Mouse (Mus musculus): ENCODE data around the gene Lgals7. TPM values are rescaled to one million over a fixed set of nuclear protein-coding genes. Genes with fewer than 3 reads are reported as not detected.

The Lgals7 gene
- total RNA-seq, 2 experiments from 2014 or later, result 0.72 to 0.86 TPM

Other genes with a start within 250 kb of the Lgals7 start
- not detected for gene Acp7, start 232.5 kb upstream of the Lgals7 start, total RNA-seq (2021)
- gene Fbxo27, start 171.0 kb upstream of the Lgals7 start, total RNA-seq (2021), result 1 to 10 TPM in 1 of 2 experiments, under 1 TPM in 1; 0.86 to 1.6 TPM
- gene Fbxo17, start 147.0 kb upstream of the Lgals7 start, total RNA-seq (2021), result 1 to 10 TPM; 2.2 to 3.5 TPM
- 10 to 100 TPM; 81.4 to 86.2 TPM for gene Mrps12, start 122.0 kb upstream of the Lgals7 start, total RNA-seq (2021)
- 10 to 100 TPM; 18.5 to 18.8 TPM for gene Sars2, start 121.9 kb upstream of the Lgals7 start, total RNA-seq (2021)
- gene Ccer2, start 107.7 kb upstream of the Lgals7 start, total RNA-seq (2021), result not detected
- gene Sirt2, start 97.1 kb upstream of the Lgals7 start, total RNA-seq (2021), result 10 to 100 TPM; 73.7 to 82.5 TPM
- 10 to 100 TPM; 44.1 to 49.2 TPM for gene Nfkbib, start 96.3 kb upstream of the Lgals7 start, total RNA-seq (2021)
- 1 to 10 TPM; 2.5 to 2.8 TPM for gene Rinl, start 74.9 kb upstream of the Lgals7 start, total RNA-seq (2021)
- gene Hnrnpl, start 55.3 kb upstream of the Lgals7 start, total RNA-seq (2021), result 100 to 1,000 TPM; 415 to 420 TPM
- 100 to 1,000 TPM; 543 to 577 TPM for gene Ech1, start 38.6 kb upstream of the Lgals7 start, total RNA-seq (2021)
- 10 to 100 TPM; 11.3 to 12.7 TPM for gene Lgals4, start 30.0 kb upstream of the Lgals7 start, total RNA-seq (2021)
- under 1 TPM; 0.30 to 0.33 TPM for gene Capn12, start 17.6 kb downstream of the Lgals7 start, total RNA-seq (2021)
- 100 to 1,000 TPM; 193 to 252 TPM for gene Actn4, start 98.5 kb downstream of the Lgals7 start, total RNA-seq (2021)
- gene Eif3k, start 118.0 kb downstream of the Lgals7 start, total RNA-seq (2021), result 100 to 1,000 TPM; 241 to 264 TPM
- gene Map4k1, start 118.2 kb downstream of the Lgals7 start, total RNA-seq (2021), result 1 to 10 TPM; 1.1 to 1.7 TPM